Mouse (Mus musculus) intestine, embryonic 14.5 days (tissue): ENCODE measurements around the gene Gpr83. TPM values are rescaled to one million over a fixed set of nuclear protein-coding genes. Genes with fewer than 3 reads are reported as not detected.

Source experiments
- ATAC-seq: fragments of 200-750 bp; cut with Nextera tagmentation; replicated peaks from 2 replicates; pipeline ENCODE4 v1.8.0; 2017; ENCODE audit warnings: low read depth, moderate number of reproducible peaks, moderate TSS enrichment, moderate library complexity; ENCODE audit not compliant: low FRiP score, low TSS enrichment
- DNase-seq: peaks from one replicate; pipeline ENCODE4 v3.0.0-alpha.2; 2018; ENCODE audit warnings: low spot score
- H3K27ac ChIP-seq: fragments of 300-500 bp; sonication (generic); 2 replicates; pipeline ENCODE4 v1.5.1; 2014; ENCODE audit warnings: low read depth, mild to moderate bottlenecking, control low read depth
- H3K27me3 ChIP-seq: fragments of 300-500 bp; sonication (generic); replicated peaks from 2 replicates; pipeline ENCODE4 v1.6.1; 2014; ENCODE audit warnings: low read length, control low read depth; ENCODE audit not compliant: control insufficient read depth, insufficient read depth
- H3K36me3 ChIP-seq: fragments of 300-500 bp; sonication (generic); 2 replicates; pipeline ENCODE4 v1.6.1; 2014; ENCODE audit warnings: low read length, control low read depth; ENCODE audit not compliant: control insufficient read depth, insufficient read depth
- H3K4me1 ChIP-seq: fragments of 300-500 bp; sonication (generic); replicated peaks from 2 replicates; pipeline ENCODE4 v1.6.1; 2014; ENCODE audit warnings: low read length, control low read depth, mixed read lengths; ENCODE audit not compliant: control insufficient read depth, insufficient read depth
- H3K4me2 ChIP-seq: fragments of 300-500 bp; sonication (generic); 2 replicates; pipeline ENCODE4 v1.6.1; 2014; ENCODE audit warnings: low read length
- H3K4me3 ChIP-seq: fragments of 300-500 bp; sonication (generic); 2 replicates; pipeline ENCODE4 v1.5.1; 2014; ENCODE audit warnings: low read depth, low read length, control low read depth, mixed read lengths
- H3K9ac ChIP-seq: fragments of 300-500 bp; sonication (generic); 2 replicates; pipeline ENCODE4 v1.6.1; 2014; ENCODE audit warnings: mild to moderate bottlenecking, low read length
- H3K9me3 ChIP-seq: fragments of 300-500 bp; sonication (generic); 2 replicates; pipeline ENCODE4 v1.6.1; 2016; ENCODE audit warnings: low read length, control low read depth; ENCODE audit not compliant: control insufficient read depth
- WGBS: fragments of 180-500 bp; shearing (Covaris S2); extraction: QIAGEN DNeasy Blood & Tissue Kit; methylation state at CpG from one replicate; pipeline ENCODE4 v1.1.7; 2014; 5-methylcytosine and 5-hydroxymethylcytosine counted together
- polyA plus RNA-seq: library from polyadenylated mRNA; unstranded; fragments of >200 nt; fragmentation: Nextera tagmentation; extraction: Ambion mirVana; gene quantifications from 2 replicates; pipeline ENCODE4 v1.2.1, GENCODE M21; 2014

Gene Gpr83
- polyA plus RNA-seq, 1 experiment from 2014 or later: 0.69 TPM

GRCm38 (mm10) chr9:14858782-14859181, 1.2 kb upstream of the Gpr83 start:
- no peak overlapping the region for H3K4me2 ChIP-seq
- no peaks in the 10 kb centered on the region for H3K9me3 ChIP-seq
- no peaks in the 10 kb centered on the region for H3K36me3 ChIP-seq
- ATAC-seq: no peak
- peaks cover 8% of the 10 kb centered on the region; the same call in 1 of the 2 replicates for H3K4me1 ChIP-seq
- H3K27ac ChIP-seq: no peak overlapping the region
- DNase-seq: no peak
- peaks cover 51% of the 10 kb centered on the region for H3K27me3 ChIP-seq
- H3K4me3 ChIP-seq: no peak overlapping the region
- 83% methylated on average over 3 of the region's 3 CpGs for WGBS
- no peak overlapping the region for H3K9ac ChIP-seq

- no peak for DNase-seq
- no peaks in the 10 kb centered on the region for H3K9me3 ChIP-seq
- no peaks in the 10 kb centered on the region for H3K36me3 ChIP-seq
- WGBS: 84% methylated on average over 3 of the region's 3 CpGs
- H3K27me3 ChIP-seq: peaks cover 39% of the 10 kb centered on the region
- H3K9ac ChIP-seq: no peak overlapping the region
- ATAC-seq: no peak
- H3K27ac ChIP-seq: no peak overlapping the region
- no peak overlapping the region for H3K4me2 ChIP-seq
- no peak overlapping the region for H3K4me3 ChIP-seq
- H3K4me1 ChIP-seq: peaks cover 8% of the 10 kb centered on the region; the same call in 1 of the 2 replicates
These were observed 3.1 kb downstream of the Gpr83 start for GRCm38 (mm10) chr9:14863126-14863525.

- Histone ChIP-seq H3K4me2 (no peak overlapping the region), H3K9me3 (no peaks in the 10 kb centered on the region), H3K27me3 (peaks cover 23% of the 10 kb centered on the region), H3K4me3 (no peak overlapping the region), H3K27ac (no peak overlapping the region), H3K9ac (no peak overlapping the region), H3K4me1 (peaks cover 5% of the 10 kb centered on the region; the same call in 1 of the 2 replicates), H3K36me3 (no peaks in the 10 kb centered on the region)
- WGBS: 80% methylated on average over 9 of the region's 9 CpGs
- ATAC-seq (no peak), DNase-seq (no peak)
These were observed 4.7 kb downstream of the Gpr83 start for GRCm38 (mm10) chr9:14864726-14865125.

- Histone ChIP-seq H3K36me3 (no peaks in the 10 kb centered on the region), H3K9ac (no peak overlapping the region), H3K27ac (no peak overlapping the region), H3K4me3 (no peak overlapping the region), H3K27me3 (peaks cover 2% of the 10 kb centered on the region; the same call in 1 of the 2 replicates), H3K4me1 (no peaks in the 10 kb centered on the region), H3K9me3 (no peaks in the 10 kb centered on the region), H3K4me2 (no peak overlapping the region)
- ATAC-seq: peak; percentile 70; the same call in 1 of the 2 replicates
- 36% methylated on average over 7 of the region's 7 CpGs for WGBS
- peak; percentile 67 for DNase-seq
These were observed 6.9 kb downstream of the Gpr83 start for GRCm38 (mm10) chr9:14866957-14867356.

- no peak for DNase-seq
- H3K27ac ChIP-seq: no peak overlapping the region
- no peak overlapping the region for H3K4me3 ChIP-seq
- H3K36me3 ChIP-seq: no peaks in the 10 kb centered on the region
- ATAC-seq: no peak
- WGBS: 98% methylated on average over 8 of the region's 8 CpGs
- no peak overlapping the region for H3K4me2 ChIP-seq
- no peak overlapping the region for H3K9ac ChIP-seq
- no peaks in the 10 kb centered on the region for H3K27me3 ChIP-seq
- H3K9me3 ChIP-seq: no peaks in the 10 kb centered on the region
- no peaks in the 10 kb centered on the region for H3K4me1 ChIP-seq
These were observed 8.3 kb downstream of the Gpr83 start for GRCm38 (mm10) chr9:14868326-14868725.

- 82% methylated on average over 2 of the region's 2 CpGs for WGBS
- no peak overlapping the region for H3K27ac ChIP-seq
These were observed 10.4 kb downstream of the Gpr83 start for GRCm38 (mm10) chr9:14870377-14870776.

GRCm38 (mm10) chr9:14870802-14871201, 10.8 kb downstream of the Gpr83 start:
- H3K4me2 ChIP-seq: no peak overlapping the region
- H3K4me3 ChIP-seq: no peak overlapping the region
- no peak overlapping the region for H3K9ac ChIP-seq
- 89% methylated on average over 10 of the region's 10 CpGs for WGBS
- no peaks in the 10 kb centered on the region for H3K4me1 ChIP-seq
- no peaks in the 10 kb centered on the region for H3K27me3 ChIP-seq
- H3K36me3 ChIP-seq: no peaks in the 10 kb centered on the region
- ATAC-seq (no peak), DNase-seq (no peak)
- H3K27ac ChIP-seq: no peak overlapping the region
- H3K9me3 ChIP-seq: no peaks in the 10 kb centered on the region

More at GRCm38 (mm10) chr9:14870377-14870776, 10.4 kb downstream of the Gpr83 start:
- Histone ChIP-seq H3K27me3 (no peaks in the 10 kb centered on the region), H3K4me3 (no peak overlapping the region), H3K9me3 (no peaks in the 10 kb centered on the region), H3K4me1 (no peaks in the 10 kb centered on the region), H3K4me2 (no peak overlapping the region), H3K9ac (no peak overlapping the region), H3K36me3 (no peaks in the 10 kb centered on the region)
- DNase-seq (no peak), ATAC-seq (no peak)

- Histone ChIP-seq H3K4me3 (no peak overlapping the region), H3K9me3 (no peaks in the 10 kb centered on the region), H3K36me3 (no peaks in the 10 kb centered on the region), H3K4me2 (no peak overlapping the region), H3K9ac (no peak overlapping the region), H3K27me3 (no peaks in the 10 kb centered on the region), H3K27ac (no peak overlapping the region), H3K4me1 (no peaks in the 10 kb centered on the region)
- WGBS: 68% methylated on average over 3 of the region's 3 CpGs
- ATAC-seq (no peak), DNase-seq (no peak)
These were observed 11.5 kb downstream of the Gpr83 start for GRCm38 (mm10) chr9:14871536-14871935.

- WGBS: 48% methylated on average over 17 of the region's 17 CpGs
- Histone ChIP-seq H3K36me3 (no peaks in the 10 kb centered on the region), H3K4me3 (no peak overlapping the region), H3K27ac (no peak overlapping the region), H3K9me3 (no peaks in the 10 kb centered on the region), H3K4me1 (no peaks in the 10 kb centered on the region), H3K4me2 (no peak overlapping the region), H3K27me3 (no peaks in the 10 kb centered on the region), H3K9ac (no peak overlapping the region)
- ATAC-seq (no peak), DNase-seq (no peak)
These were observed 12.3 kb downstream of the Gpr83 start for GRCm38 (mm10) chr9:14872181-14872930.
